7 mouse cellular contexts compared by ENCODE assay signal in the genomic region with DNA sequence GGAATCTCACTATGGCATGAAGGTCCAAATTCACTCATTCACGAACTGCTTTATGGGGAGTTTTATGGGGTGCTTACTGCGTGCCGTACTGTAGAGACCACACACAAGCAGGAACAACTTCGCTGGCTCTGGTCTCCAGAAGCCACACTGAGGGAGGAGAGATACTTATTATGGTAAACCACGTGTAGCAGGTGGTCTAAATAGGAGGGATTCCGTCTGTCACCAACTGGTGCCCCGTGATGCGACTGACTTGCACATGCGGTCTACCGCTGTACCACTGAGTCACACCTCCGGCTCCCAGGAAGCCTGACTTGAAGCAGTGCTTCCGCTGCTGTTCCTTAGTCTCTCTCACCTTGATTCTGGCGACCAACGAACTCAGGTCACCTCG. TPM values are rescaled to one million over a fixed set of nuclear protein-coding genes. Genes with fewer than 3 reads are reported as not detected.
DNase-seq lines count a peak whose midpoint lies in the region; ATAC-seq lines count a peak whose summit lies in the region.

No protein-coding gene starts in this region.

- 2% methylated on average over 15 of the region's 15 CpGs for WGBS in liver, embryonic 12.5 days (ENCODE audit: insufficient replicate concordance)
- WGBS in neural tube, embryonic 12.5 days, result 2% methylated on average over 15 of the region's 15 CpGs

- H3K27ac ChIP-seq in liver, embryonic 12.5 days, result peak overlapping the region; percentile 89
- H3K27ac ChIP-seq in neural tube, embryonic 12.5 days, result peak overlapping the region; percentile 94; the same call in 1 of the 2 replicates

- no peaks in the 10 kb centered on the region for H3K9me3 ChIP-seq in liver, embryonic 12.5 days (replicated peaks)
- H3K9me3 ChIP-seq in neural tube, embryonic 12.5 days, result no peaks in the 10 kb centered on the region

- H3K9ac ChIP-seq in liver, embryonic 12.5 days, result peak overlapping the region; percentile 76
- peak overlapping the region; percentile 83 for H3K9ac ChIP-seq in neural tube, embryonic 12.5 days

- H3K4me2 ChIP-seq in liver, embryonic 12.5 days, result peak overlapping the region; percentile 91
- H3K4me2 ChIP-seq in neural tube, embryonic 12.5 days (replicated peaks), result peak overlapping the region; percentile 70

- H3K4me1 ChIP-seq in liver, embryonic 12.5 days, result peaks cover 44% of the 10 kb centered on the region
- peaks cover 17% of the 10 kb centered on the region for H3K4me1 ChIP-seq in neural tube, embryonic 12.5 days

- peak; percentile 28 to 40 for DNase-seq in lung, adult 18-20 months
- DNase-seq in lung, postnatal 25 days (ENCODE audit: low spot score), result no peak
- DNase-seq in cerebellum, postnatal 14 days, result peak; percentile 46 to 50
- peak; percentile 37 for DNase-seq in heart, postnatal 4 days
- no peak for DNase-seq in adrenal gland, adult 2 months

- peak overlapping the region; percentile 73 for H3K4me3 ChIP-seq in liver, embryonic 12.5 days
- peak overlapping the region; percentile 82 for H3K4me3 ChIP-seq in neural tube, embryonic 12.5 days

- H3K36me3 ChIP-seq in liver, embryonic 12.5 days, result no peaks in the 10 kb centered on the region; the same call in 1 of the 2 replicates
- H3K36me3 ChIP-seq in neural tube, embryonic 12.5 days, result peaks cover 8% of the 10 kb centered on the region; the same call in 1 of the 2 replicates

- peak; percentile 27; the same call in 1 of the 2 replicates for ATAC-seq in liver, embryonic 12.5 days
- ATAC-seq in neural tube, embryonic 12.5 days (ENCODE audit: low FRiP score, low read depth), result peak; percentile 11

- peaks cover 20% of the 10 kb centered on the region for H3K27me3 ChIP-seq in liver, embryonic 12.5 days (replicated peaks)
- no peaks in the 10 kb centered on the region for H3K27me3 ChIP-seq in neural tube, embryonic 12.5 days (replicated peaks)

RNA-seq across cellular contexts. Expression of gene Kif13a, which starts 1.0 kb away (rescaled TPM):
- total RNA-seq in heart, postnatal 4 days (2021), result 100 to 1,000 TPM; 110 to 116 TPM
- 6.9 and 7.8 TPM in 2 replicates for polyA plus RNA-seq in liver, embryonic 12.5 days (2016; fragmentation: Nextera tagmentation; extraction: Ambion mirVana)
- polyA plus RNA-seq in neural tube, embryonic 12.5 days (2016; fragmentation: Nextera tagmentation; extraction: Ambion mirVana), result 20.9 and 22.1 TPM in 2 replicates
- total RNA-seq in adrenal gland, adult 2 months (2021), result 10 to 100 TPM; 26.0 to 40.6 TPM
- polyA plus RNA-seq in adrenal gland, adult 2 months (2012; rRNA removed), result 13.6 and 13.7 TPM in 2 replicates

Comparison
In these comparisons a context has a peak if more than half of its experiments do, and no peak if none do; other contexts are left out.
1. DNase-seq: peak in lung, adult 18-20 months (2 of 2), cerebellum, postnatal 14 days (2 of 2) and heart, postnatal 4 days (single experiment); none in lung, postnatal 25 days (single experiment) and adrenal gland, adult 2 months (single experiment).